ENCODE assay signal across 8 mouse cellular contexts in genomic region chr11:5140619-5141018, GRCm38 (mm10). TPM values are rescaled to one million over a fixed set of nuclear protein-coding genes. Genes with fewer than 3 reads are reported as not detected.
DNase-seq lines count a peak whose midpoint lies in the region; ATAC-seq and TF ChIP-seq lines count a peak whose summit lies in the region.

No protein-coding gene starts in this region.

- TF ChIP-seq EP300 in liver, postnatal 0 days (IDR thresholded peaks at IDR 0.05; ENCODE audit: low read depth) = no peak

- TF ChIP-seq CTCF in liver, postnatal 0 days (IDR thresholded peaks at IDR 0.05; ENCODE audit: low read depth) = no peak

- no peak; the same call in 1 of the 2 replicates for ATAC-seq in intestine, embryonic 14.5 days (replicated peaks; ENCODE audit: low FRiP score, low TSS enrichment, low read depth)
- ATAC-seq in liver, postnatal 0 days = peak; percentile 48

- no peaks in the 10 kb centered on the region for H3K36me3 ChIP-seq in intestine, embryonic 14.5 days (ENCODE audit: control insufficient read depth, insufficient read depth, low read length)
- no peaks in the 10 kb centered on the region for H3K36me3 ChIP-seq in liver, postnatal 0 days (replicated peaks; ENCODE audit: insufficient read depth, low read length)

- H3K9ac ChIP-seq in intestine, embryonic 14.5 days (ENCODE audit: low read length) = no peak overlapping the region
- H3K9ac ChIP-seq in liver, postnatal 0 days (replicated peaks) = no peak overlapping the region

- DNase-seq in left cerebral cortex, adult 18-20 months (ENCODE audit: low spot score in 2 of 2) = peak; percentile 35 to 53
- no peak for DNase-seq in left cerebral cortex, adult 11 months (ENCODE audit: low spot score)
- peak; percentile 66 for DNase-seq in adrenal gland, adult 8-10 months
- DNase-seq in gastrocnemius, adult 8-10 months (ENCODE audit: low spot score in 2 of 2) = peak; percentile 45 to 80
- peak; percentile 84 for DNase-seq in intestine, embryonic 14.5 days (ENCODE audit: low spot score)
- DNase-seq in liver, postnatal 0 days = peak; percentile 81
- peak; percentile 91 for DNase-seq in testis, postnatal 10 days (ENCODE audit: low spot score)
- no peak for DNase-seq in layer of hippocampus, postnatal 10 days (ENCODE audit: low spot score in 2 of 2)

- H3K4me2 ChIP-seq in intestine, embryonic 14.5 days (ENCODE audit: low read length) = no peak overlapping the region
- no peak overlapping the region for H3K4me2 ChIP-seq in liver, postnatal 0 days (ENCODE audit: low read depth, low read length)

- H3K27me3 ChIP-seq in intestine, embryonic 14.5 days (replicated peaks; ENCODE audit: control insufficient read depth, insufficient read depth, low read length) = no peaks in the 10 kb centered on the region
- H3K27me3 ChIP-seq in liver, postnatal 0 days (ENCODE audit: insufficient read depth, low read length) = no peaks in the 10 kb centered on the region

- H3K4me3 ChIP-seq in intestine, embryonic 14.5 days (ENCODE audit: low read depth, low read length) = no peak overlapping the region
- H3K4me3 ChIP-seq in liver, postnatal 0 days (ENCODE audit: low read depth, low read length) = no peak overlapping the region

- peaks cover 25% of the 10 kb centered on the region for H3K4me1 ChIP-seq in intestine, embryonic 14.5 days (replicated peaks; ENCODE audit: control insufficient read depth, insufficient read depth, low read length)
- peaks cover 25% of the 10 kb centered on the region for H3K4me1 ChIP-seq in liver, postnatal 0 days (ENCODE audit: insufficient read depth)

- H3K27ac ChIP-seq in intestine, embryonic 14.5 days (ENCODE audit: low read depth) = no peak overlapping the region
- H3K27ac ChIP-seq in liver, postnatal 0 days (ENCODE audit: low read depth) = no peak overlapping the region

- no peaks in the 10 kb centered on the region for H3K9me3 ChIP-seq in intestine, embryonic 14.5 days (ENCODE audit: control insufficient read depth, low read length)
- H3K9me3 ChIP-seq in liver, postnatal 0 days (ENCODE audit: low read length) = no peaks in the 10 kb centered on the region

- WGBS in intestine, embryonic 14.5 days = 28% methylated on average over 8 of the region's 8 CpGs
- WGBS in liver, postnatal 0 days (ENCODE audit: insufficient replicate concordance) = 43% methylated on average over 8 of the region's 8 CpGs

RNA-seq across cellular contexts. Expression of gene Emid1, which starts 11.4 kb away (rescaled TPM):
- total RNA-seq in left cerebral cortex, adult 18-20 months (2021) = 1 to 10 TPM; 3.6 to 5.3 TPM
- total RNA-seq in adrenal gland, adult 8-10 months (2022) = 1 to 10 TPM; 3.7 to 6.6 (median 3.9) TPM
- total RNA-seq in gastrocnemius, adult 8-10 months (2022) = 1 to 10 TPM; 5.5 to 9.6 (median 8.4) TPM
- 74.8 and 88.5 TPM in 2 replicates for polyA plus RNA-seq in intestine, embryonic 14.5 days (2014; fragmentation: Nextera tagmentation; extraction: Ambion mirVana)
- polyA plus RNA-seq in liver, postnatal 0 days (2015; fragmentation: Nextera tagmentation; extraction: Ambion mirVana) = 4.0 and 4.8 TPM in 2 replicates
- 10 to 100 TPM; 41.3 to 45.4 TPM for total RNA-seq in layer of hippocampus, postnatal 10 days (2021)

RNA-seq across cellular contexts. Expression of gene Ewsr1, which starts 41.6 kb away (rescaled TPM):
- total RNA-seq in left cerebral cortex, adult 18-20 months (2021) = 100 to 1,000 TPM; 265 to 298 TPM
- total RNA-seq in adrenal gland, adult 8-10 months (2022) = 100 to 1,000 TPM; 207 to 451 (median 331) TPM
- total RNA-seq in gastrocnemius, adult 8-10 months (2022) = 10 to 100 TPM; 55.1 to 68.1 (median 64.3) TPM
- polyA plus RNA-seq in intestine, embryonic 14.5 days (2014; fragmentation: Nextera tagmentation; extraction: Ambion mirVana) = 373 and 390 TPM in 2 replicates
- polyA plus RNA-seq in liver, postnatal 0 days (2015; fragmentation: Nextera tagmentation; extraction: Ambion mirVana) = 146 and 157 TPM in 2 replicates
- 100 to 1,000 TPM; 332 TPM for total RNA-seq in layer of hippocampus, postnatal 10 days (2021)

RNA-seq across cellular contexts. Expression of gene Rhbdd3, which starts 41.9 kb away (rescaled TPM):
- 10 to 100 TPM; 22.9 to 23.3 TPM for total RNA-seq in left cerebral cortex, adult 18-20 months (2021)
- total RNA-seq in adrenal gland, adult 8-10 months (2022) = 10 to 100 TPM; 19.8 to 31.3 (median 24.4) TPM
- total RNA-seq in gastrocnemius, adult 8-10 months (2022) = 10 to 100 TPM; 33.1 to 43.7 (median 34.2) TPM
- polyA plus RNA-seq in intestine, embryonic 14.5 days (2014; fragmentation: Nextera tagmentation; extraction: Ambion mirVana) = 30.4 TPM in 2 replicates
- polyA plus RNA-seq in liver, postnatal 0 days (2015; fragmentation: Nextera tagmentation; extraction: Ambion mirVana) = 14.4 and 14.9 TPM in 2 replicates
- total RNA-seq in layer of hippocampus, postnatal 10 days (2021) = 10 to 100 TPM; 22.7 to 23.2 TPM

Comparison
In these comparisons a context has a peak if more than half of its experiments do, and no peak if none do; other contexts are left out.
1. DNase-seq: peak in left cerebral cortex, adult 18-20 months (2 of 2), adrenal gland, adult 8-10 months (single experiment), gastrocnemius, adult 8-10 months (2 of 2), intestine, embryonic 14.5 days (single experiment), liver, postnatal 0 days (single experiment) and testis, postnatal 10 days (single experiment); none in left cerebral cortex, adult 11 months (single experiment) and layer of hippocampus, postnatal 10 days (0 of 2).